Mouse (Mus musculus) lung, postnatal 0 days (tissue): ENCODE measurements around the gene Spata2l. TPM values are rescaled to one million over a fixed set of nuclear protein-coding genes. Genes with fewer than 3 reads are reported as not detected.
A peak's percentile ranks its signal among the peaks of the same experiment; 100 is the strongest.

ENCODE experiments used
- ATAC-seq: fragments of 200-750 bp; cut with Nextera tagmentation; 2 replicates; pipeline ENCODE4 v1.8.0; 2017; ENCODE audit warnings: moderate library complexity
- DNase-seq: peaks from one replicate; pipeline ENCODE4 v3.0.0-alpha.2; 2016; ENCODE audit warnings: low spot score
- H3K27ac ChIP-seq: fragments of 300-500 bp; sonication (generic); 2 replicates; pipeline ENCODE4 v1.5.1; 2014; ENCODE audit warnings: antibody characterized with exemption, mild to moderate bottlenecking, low read length, mixed read lengths
- H3K27me3 ChIP-seq: fragments of 300-500 bp; sonication (generic); replicated peaks from 2 replicates; pipeline ENCODE4 v1.6.1; 2014; ENCODE audit warnings: low read length, mixed read lengths; ENCODE audit not compliant: insufficient read depth
- H3K36me3 ChIP-seq: fragments of 300-500 bp; sonication (generic); 2 replicates; pipeline ENCODE4 v1.6.1; 2014; ENCODE audit warnings: low read length, mixed read lengths; ENCODE audit not compliant: insufficient read depth
- H3K4me1 ChIP-seq: fragments of 300-500 bp; sonication (generic); 2 replicates; pipeline ENCODE4 v1.6.1; 2014; ENCODE audit warnings: antibody characterized with exemption, low read depth, low read length, mixed read lengths; ENCODE audit not compliant: insufficient read depth
- H3K4me2 ChIP-seq: fragments of 300-500 bp; sonication (generic); replicated peaks from 2 replicates; pipeline ENCODE4 v1.6.1; 2014; ENCODE audit warnings: low read depth, mild to moderate bottlenecking, low read length, moderate library complexity, mixed read lengths
- H3K4me3 ChIP-seq: fragments of 300-500 bp; sonication (generic); 2 replicates; pipeline ENCODE4 v1.5.1; 2014; ENCODE audit warnings: low read depth, low read length
- H3K9ac ChIP-seq: fragments of 300-500 bp; sonication (generic); replicated peaks from 2 replicates; pipeline ENCODE4 v1.6.1; 2014; ENCODE audit warnings: low read depth, mild to moderate bottlenecking
- H3K9me3 ChIP-seq: fragments of 300-500 bp; sonication (generic); 2 replicates; pipeline ENCODE4 v1.6.1; 2016; ENCODE audit warnings: low read length, mixed read lengths
- CTCF ChIP-seq: IDR thresholded peaks from 2 replicates; pipeline ENCODE4 v1.5.1; 2016; ENCODE audit warnings: antibody characterized with exemption, mild to moderate bottlenecking
- EP300 ChIP-seq: IDR thresholded peaks from 2 replicates; pipeline ENCODE4 v1.6.1; 2016; ENCODE audit warnings: antibody characterized with exemption, mild to moderate bottlenecking, control low read depth
- WGBS: fragments of 180-500 bp; shearing (Covaris S2); extraction: QIAGEN DNeasy Blood & Tissue Kit; methylation state at CpG from one replicate; pipeline ENCODE4 v1.1.7; 2014; 5-methylcytosine and 5-hydroxymethylcytosine counted together
- polyA plus RNA-seq: library from polyadenylated mRNA; unstranded; fragments of >200 nt; fragmentation: Nextera tagmentation; extraction: Ambion mirVana; gene quantifications from 2 replicates; pipeline ENCODE4 v1.2.1, GENCODE M21; 2015

The Spata2l gene
- polyA plus RNA-seq, 1 experiment from 2014 or later, result 4.8 TPM

GRCm38 (mm10) chr8:123228416-123228815, 7.6 kb downstream of the Spata2l start:
- no peak overlapping the region for H3K27ac ChIP-seq
- no peaks in the 10 kb centered on the region for H3K9me3 ChIP-seq
- ATAC-seq (no peak), DNase-seq (no peak)
- 100% methylated on average over 1 of the region's 1 CpGs for WGBS
- TF ChIP-seq CTCF (no peak), EP300 (no peak)
- H3K4me2 ChIP-seq, result no peak overlapping the region
- H3K4me1 ChIP-seq, result peaks cover 3% of the 10 kb centered on the region; the same call in 1 of the 2 replicates
- no peaks in the 10 kb centered on the region for H3K36me3 ChIP-seq
- H3K27me3 ChIP-seq, result no peaks in the 10 kb centered on the region
- no peak overlapping the region for H3K9ac ChIP-seq
- no peak overlapping the region for H3K4me3 ChIP-seq

GRCm38 (mm10) chr8:123224278-123225266, 11.5 kb downstream of the Spata2l start, which contains the start of gene Cdk10:
TSS of gene Cdk10 (plus strand) at chr8:123224842.
- DNase-seq (peak; percentile 93), ATAC-seq (peak; percentile 95)
- no peaks in the 10 kb centered on the region for H3K9me3 ChIP-seq
- H3K4me1 ChIP-seq, result peaks cover 3% of the 10 kb centered on the region; the same call in 1 of the 2 replicates
- H3K27ac ChIP-seq, result peak within 1 kb of the TSS; percentile 86
- WGBS, result 2% methylated on average over 59 of the region's 59 CpGs
- H3K4me3 ChIP-seq, result peak within 1 kb of the TSS; percentile 60
- peak within 1 kb of the TSS; percentile 81 for H3K9ac ChIP-seq
- H3K36me3 ChIP-seq, result no peaks in the 10 kb centered on the region
- TF ChIP-seq CTCF (peak; percentile 13; the same call in 1 of the 2 replicates), EP300 (no peak)
- H3K4me2 ChIP-seq, result peak within 1 kb of the TSS; percentile 91
- H3K27me3 ChIP-seq, result no peaks in the 10 kb centered on the region

- Histone ChIP-seq H3K4me1 (0 out of 2 replicates have a peak, but pooled peaks cover 3% of the 10 kb centered on the region), H3K27me3 (no peaks in the 10 kb centered on the region), H3K4me2 (no peak overlapping the region), H3K9me3 (no peaks in the 10 kb centered on the region), H3K27ac (no peak overlapping the region), H3K9ac (no peak overlapping the region), H3K36me3 (no peaks in the 10 kb centered on the region), H3K4me3 (no peak overlapping the region)
- 48% methylated on average over 1 of the region's 1 CpGs for WGBS
- DNase-seq, result no peak
- no peak for ATAC-seq
- TF ChIP-seq EP300, result no peak
- TF ChIP-seq CTCF, result no peak
Observed at GRCm38 (mm10) chr8:123220917-123221316, 15.1 kb downstream of the Spata2l start.

- Histone ChIP-seq H3K9me3 (no peaks in the 10 kb centered on the region), H3K36me3 (no peaks in the 10 kb centered on the region), H3K4me3 (no peak overlapping the region), H3K27me3 (no peaks in the 10 kb centered on the region), H3K4me2 (no peak overlapping the region), H3K4me1 (peaks cover 8% of the 10 kb centered on the region; the same call in 1 of the 2 replicates), H3K27ac (no peak overlapping the region), H3K9ac (no peak overlapping the region)
- TF ChIP-seq CTCF, result no peak
- no peak for TF ChIP-seq EP300
- no peak for DNase-seq
- WGBS, result 68% methylated on average over 3 of the region's 3 CpGs
- ATAC-seq, result no peak
Observed at GRCm38 (mm10) chr8:123215430-123215829, 20.6 kb downstream of the Spata2l start.

- ATAC-seq (peak; percentile 15), DNase-seq (no peak)
- H3K36me3 ChIP-seq, result peaks cover 12% of the 10 kb centered on the region; the same call in 1 of the 2 replicates
- H3K9me3 ChIP-seq, result no peaks in the 10 kb centered on the region
- H3K4me1 ChIP-seq, result peaks cover 8% of the 10 kb centered on the region; the same call in 1 of the 2 replicates
- H3K27me3 ChIP-seq, result no peaks in the 10 kb centered on the region
- peak overlapping the region; percentile 96 for H3K9ac ChIP-seq
- TF ChIP-seq EP300 (no peak), CTCF (no peak)
- 0 out of 2 replicates have a peak overlapping the region, but pooled peaks have one; percentile 11 for H3K27ac ChIP-seq
- H3K4me2 ChIP-seq, result peak overlapping the region; percentile 88
- H3K4me3 ChIP-seq, result peak overlapping the region; percentile 73
- WGBS, result 12% methylated on average over 22 of the region's 22 CpGs
Observed at GRCm38 (mm10) chr8:123213118-123213772, 22.8 kb downstream of the Spata2l start.
